Mouse (Mus musculus): ENCODE data around the gene Hspa1a.

DNA sequence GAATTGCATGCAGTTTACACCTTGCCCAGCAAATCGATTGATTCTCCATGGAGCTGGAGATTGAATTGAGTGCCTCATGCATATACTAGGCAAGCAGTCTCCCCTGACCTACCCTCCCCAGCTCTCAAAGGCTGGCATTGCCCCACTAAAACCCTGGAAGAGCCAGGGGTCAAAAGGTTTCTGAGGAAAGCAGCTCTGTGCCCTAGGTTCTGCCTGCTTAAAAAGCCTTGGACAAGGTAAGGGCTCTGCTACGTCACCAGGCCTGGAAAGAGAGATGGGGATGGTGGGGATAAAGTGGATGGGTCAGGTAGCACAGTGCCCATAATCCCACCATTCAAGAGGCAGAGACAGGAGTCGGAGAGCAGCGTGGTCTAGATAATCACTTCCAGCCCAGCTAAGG is 17.1 kb downstream of the Hspa1a start:
- no peak for TF ChIP-seq CTCF (IDR thresholded peaks at IDR 0.05; ENCODE audit: low read depth, low read length)
- TF ChIP-seq GATA1 (IDR thresholded peaks at IDR 0.05; ENCODE audit: borderline replicate concordance, low read length): no peak
- no peak for TF ChIP-seq TAL1 (conservative IDR thresholded peaks at IDR 0.05; ENCODE audit: low read depth, low read length)
- TF ChIP-seq GATA2 (IDR thresholded peaks at IDR 0.05; ENCODE audit: borderline replicate concordance, low read depth, low read length): no peak
